Mouse (Mus musculus): Measurements from ENCODE around the gene Ctps. TPM values are rescaled to one million over a fixed set of nuclear protein-coding genes. Genes with fewer than 3 reads are reported as not detected.

Gene Ctps
- polyA plus RNA-seq, 1 experiment from 2014 or later = 91.0 TPM

- Histone ChIP-seq H3K4me3 (no peak overlapping the region), H3K4me2 (replicated peaks) (no peak overlapping the region), H3K4me1 (peaks cover 18% of the 10 kb centered on the region), H3K36me3 (peaks cover 40% of the 10 kb centered on the region), H3K27me3 (no peaks in the 10 kb centered on the region), H3K27ac (no peak overlapping the region), H3K9ac (no peak overlapping the region), H3K9me3 (replicated peaks) (no peaks in the 10 kb centered on the region)
- WGBS = 93% methylated on average over 2 of the region's 2 CpGs
- no peak for ATAC-seq (ENCODE audit: low FRiP score)
These were observed 4.3 kb downstream of the Ctps start for GRCm38 (mm10) chr4:120565726-120566125.

- Histone ChIP-seq H3K36me3 (peaks cover 82% of the 10 kb centered on the region), H3K4me3 (no peak overlapping the region), H3K4me1 (no peaks in the 10 kb centered on the region), H3K4me2 (replicated peaks) (no peak overlapping the region), H3K9ac (no peak overlapping the region), H3K9me3 (replicated peaks) (no peaks in the 10 kb centered on the region), H3K27ac (no peak overlapping the region), H3K27me3 (no peaks in the 10 kb centered on the region)
- 92% methylated on average over 6 of the region's 6 CpGs for WGBS
- ATAC-seq (ENCODE audit: low FRiP score) = no peak
These were observed 13.5 kb downstream of the Ctps start for GRCm38 (mm10) chr4:120556592-120556991.

- no peak overlapping the region for H3K4me2 ChIP-seq (replicated peaks)
- no peaks in the 10 kb centered on the region for H3K27me3 ChIP-seq
- H3K27ac ChIP-seq = no peak overlapping the region
- no peaks in the 10 kb centered on the region for H3K4me1 ChIP-seq
- H3K9me3 ChIP-seq (replicated peaks) = no peaks in the 10 kb centered on the region
- H3K36me3 ChIP-seq = peaks cover 90% of the 10 kb centered on the region
- ATAC-seq (ENCODE audit: low FRiP score) = no peak
- no peak overlapping the region for H3K4me3 ChIP-seq
- H3K9ac ChIP-seq = no peak overlapping the region
- 89% methylated on average over 1 of the region's 1 CpGs for WGBS
These were observed 25.2 kb downstream of the Ctps start for GRCm38 (mm10) chr4:120544896-120545295.

GRCm38 (mm10) chr4:120538664-120539063 lies 31.4 kb downstream of the Ctps start:
- H3K27ac ChIP-seq = no peak overlapping the region
- WGBS = 91% methylated on average over 10 of the region's 10 CpGs
- no peaks in the 10 kb centered on the region for H3K4me1 ChIP-seq
- ATAC-seq (ENCODE audit: low FRiP score) = 0 out of 2 replicates have a peak, but pooled peaks have one; percentile 11
- peaks cover 62% of the 10 kb centered on the region for H3K36me3 ChIP-seq
- no peaks in the 10 kb centered on the region for H3K27me3 ChIP-seq
- H3K9me3 ChIP-seq (replicated peaks) = no peaks in the 10 kb centered on the region
- H3K9ac ChIP-seq = no peak overlapping the region
- H3K4me2 ChIP-seq (replicated peaks) = no peak overlapping the region
- H3K4me3 ChIP-seq = no peak overlapping the region

- 84% methylated on average over 6 of the region's 6 CpGs for WGBS
- Histone ChIP-seq H3K9ac (no peak within 1 kb of the TSS), H3K4me1 (no peaks in the 10 kb centered on the region), H3K36me3 (peaks cover 63% of the 10 kb centered on the region), H3K9me3 (replicated peaks) (no peaks in the 10 kb centered on the region), H3K27me3 (no peaks in the 10 kb centered on the region), H3K4me2 (replicated peaks) (no peak within 1 kb of the TSS), H3K27ac (no peak within 1 kb of the TSS), H3K4me3 (no peak within 1 kb of the TSS)
- ATAC-seq (ENCODE audit: low FRiP score) = no peak
These were observed 38.1 kb downstream of the Ctps start, which contains the start of gene Slfnl1 for GRCm38 (mm10) chr4:120531986-120532385. Slfnl1 (plus strand) TSS chr4:120532231.

GRCm38 (mm10) chr4:120528171-120528570 lies 41.9 kb downstream of the Ctps start:
- no peaks in the 10 kb centered on the region for H3K9me3 ChIP-seq (replicated peaks)
- H3K4me3 ChIP-seq = no peak overlapping the region
- no peak for ATAC-seq (ENCODE audit: low FRiP score)
- H3K27me3 ChIP-seq = no peaks in the 10 kb centered on the region
- H3K4me1 ChIP-seq = no peaks in the 10 kb centered on the region
- no peak overlapping the region for H3K4me2 ChIP-seq (replicated peaks)
- H3K9ac ChIP-seq = no peak overlapping the region
- no peak overlapping the region for H3K27ac ChIP-seq
- 91% methylated on average over 9 of the region's 9 CpGs for WGBS
- H3K36me3 ChIP-seq = peaks cover 87% of the 10 kb centered on the region

GRCm38 (mm10) chr4:120523092-120523491 lies 47.0 kb downstream of the Ctps start:
- H3K4me1 ChIP-seq = no peaks in the 10 kb centered on the region
- H3K4me3 ChIP-seq = no peak overlapping the region
- peaks cover 76% of the 10 kb centered on the region for H3K36me3 ChIP-seq
- H3K9me3 ChIP-seq (replicated peaks) = no peaks in the 10 kb centered on the region
- no peaks in the 10 kb centered on the region for H3K27me3 ChIP-seq
- H3K9ac ChIP-seq = no peak overlapping the region
- ATAC-seq (ENCODE audit: low FRiP score) = no peak
- no peak overlapping the region for H3K27ac ChIP-seq
- WGBS = 93% methylated on average over 3 of the region's 3 CpGs
- no peak overlapping the region for H3K4me2 ChIP-seq (replicated peaks)

- H3K4me1 ChIP-seq = no peaks in the 10 kb centered on the region
- H3K9me3 ChIP-seq (replicated peaks) = no peaks in the 10 kb centered on the region
- no peaks in the 10 kb centered on the region for H3K27me3 ChIP-seq
- no peak overlapping the region for H3K4me2 ChIP-seq (replicated peaks)
- no peak overlapping the region for H3K4me3 ChIP-seq
- no peak for ATAC-seq (ENCODE audit: low FRiP score)
- WGBS = 90% methylated on average over 4 of the region's 4 CpGs
- H3K9ac ChIP-seq = no peak overlapping the region
- H3K27ac ChIP-seq = no peak overlapping the region
- peaks cover 78% of the 10 kb centered on the region for H3K36me3 ChIP-seq
These were observed 47.7 kb downstream of the Ctps start for GRCm38 (mm10) chr4:120522351-120522750.

- no peaks in the 10 kb centered on the region for H3K9me3 ChIP-seq (replicated peaks)
- no peak overlapping the region for H3K9ac ChIP-seq
- H3K27me3 ChIP-seq = no peaks in the 10 kb centered on the region
- WGBS = 79% methylated on average over 5 of the region's 5 CpGs
- no peak overlapping the region for H3K4me2 ChIP-seq (replicated peaks)
- H3K4me1 ChIP-seq = no peaks in the 10 kb centered on the region
- no peak for ATAC-seq (ENCODE audit: low FRiP score)
- H3K27ac ChIP-seq = no peak overlapping the region
- H3K4me3 ChIP-seq = no peak overlapping the region
- H3K36me3 ChIP-seq = peaks cover 82% of the 10 kb centered on the region
These were observed 48.3 kb downstream of the Ctps start for GRCm38 (mm10) chr4:120521761-120522160.

GRCm38 (mm10) chr4:120517335-120517734 lies 52.7 kb downstream of the Ctps start:
- Histone ChIP-seq H3K9ac (no peak overlapping the region), H3K9me3 (replicated peaks) (no peaks in the 10 kb centered on the region), H3K27me3 (no peaks in the 10 kb centered on the region), H3K4me1 (no peaks in the 10 kb centered on the region), H3K4me2 (replicated peaks) (no peak overlapping the region), H3K36me3 (peaks cover 63% of the 10 kb centered on the region), H3K27ac (no peak overlapping the region), H3K4me3 (no peak overlapping the region)
- WGBS = 88% methylated on average over 4 of the region's 4 CpGs
- ATAC-seq (ENCODE audit: low FRiP score) = no peak

GRCm38 (mm10) chr4:120516907-120517306 lies 53.2 kb downstream of the Ctps start:
- Histone ChIP-seq H3K4me2 (replicated peaks) (no peak overlapping the region), H3K4me1 (no peaks in the 10 kb centered on the region), H3K4me3 (no peak overlapping the region), H3K27me3 (no peaks in the 10 kb centered on the region), H3K9ac (no peak overlapping the region), H3K36me3 (peaks cover 58% of the 10 kb centered on the region), H3K27ac (no peak overlapping the region), H3K9me3 (replicated peaks) (no peaks in the 10 kb centered on the region)
- no peak for ATAC-seq (ENCODE audit: low FRiP score)
- WGBS = 90% methylated on average over 7 of the region's 7 CpGs

GRCm38 (mm10) chr4:120516491-120516890 lies 53.6 kb downstream of the Ctps start:
- peaks cover 54% of the 10 kb centered on the region for H3K36me3 ChIP-seq
- no peaks in the 10 kb centered on the region for H3K4me1 ChIP-seq
- H3K9me3 ChIP-seq (replicated peaks) = no peaks in the 10 kb centered on the region
- no peak for ATAC-seq (ENCODE audit: low FRiP score)
- H3K9ac ChIP-seq = no peak overlapping the region
- H3K4me2 ChIP-seq (replicated peaks) = no peak overlapping the region
- no peak overlapping the region for H3K4me3 ChIP-seq
- H3K27me3 ChIP-seq = no peaks in the 10 kb centered on the region
- H3K27ac ChIP-seq = no peak overlapping the region
- WGBS = 97% methylated on average over 7 of the region's 7 CpGs

GRCm38 (mm10) chr4:120514366-120514765 lies 55.7 kb downstream of the Ctps start:
- no peaks in the 10 kb centered on the region for H3K27me3 ChIP-seq
- ATAC-seq (ENCODE audit: low FRiP score) = no peak
- H3K4me1 ChIP-seq = no peaks in the 10 kb centered on the region
- H3K9me3 ChIP-seq (replicated peaks) = peaks cover 2% of the 10 kb centered on the region
- 96% methylated on average over 2 of the region's 2 CpGs for WGBS
- no peak overlapping the region for H3K4me3 ChIP-seq
- no peak overlapping the region for H3K4me2 ChIP-seq (replicated peaks)
- H3K36me3 ChIP-seq = peaks cover 55% of the 10 kb centered on the region
- H3K27ac ChIP-seq = no peak overlapping the region
- no peak overlapping the region for H3K9ac ChIP-seq

Measured in hindbrain, embryonic 12.5 days (tissue).